In the genomic region with DNA sequence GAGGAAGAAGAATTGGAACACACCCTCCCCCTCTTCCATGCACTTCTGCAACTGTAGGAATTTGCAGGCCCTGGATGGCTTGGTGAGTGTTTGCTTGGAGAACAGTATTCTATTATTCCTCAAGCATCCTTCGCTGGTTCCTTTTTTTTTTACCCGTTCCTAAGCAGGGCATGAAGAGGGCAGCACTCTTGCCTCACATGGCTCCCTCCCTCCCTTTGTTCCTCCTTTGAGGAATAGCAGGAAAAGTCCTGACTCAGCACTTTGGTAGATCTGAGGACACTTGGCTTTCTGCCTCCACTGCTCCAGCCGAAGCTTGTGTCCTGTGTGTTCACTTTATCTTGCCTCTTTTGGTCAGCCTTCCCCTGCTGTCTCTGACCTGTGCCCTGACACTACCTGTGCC, we compare ENCODE assay signal across 15 mouse cellular contexts.
DNase-seq lines count a peak whose midpoint lies in the region; ATAC-seq and TF ChIP-seq lines count a peak whose summit lies in the region.
"Had no signal": no experiment of that assay in that cellular context is flagged by ENCODE, and none has a peak within 500 bp of the region (broad histone marks: within the 10 kb centered on the region; RNA-seq: fewer than 3 reads in every experiment).

No protein-coding gene starts in this region.

- H3K9me3 ChIP-seq in hindbrain, embryonic 11.5 days (ENCODE audit: control insufficient read depth, low read length), result no peaks in the 10 kb centered on the region
- no peaks in the 10 kb centered on the region for H3K9me3 ChIP-seq in hindbrain, embryonic 10.5 days
- H3K9me3 ChIP-seq in midbrain, postnatal 0 days (ENCODE audit: low read length), result no peaks in the 10 kb centered on the region
- H3K9me3 ChIP-seq in midbrain, embryonic 16.5 days (replicated peaks; ENCODE audit: control insufficient read depth, low read length, poor library complexity, severe bottlenecking), result no peaks in the 10 kb centered on the region
- H3K9me3 ChIP-seq: heart, embryonic 10.5 days; megakaryocyte, embryonic 14.5 days had no signal

- WGBS in hindbrain, embryonic 11.5 days, result 29% methylated on average over 3 of the region's 3 CpGs
- WGBS in hindbrain, embryonic 10.5 days, result 25% methylated on average over 3 of the region's 3 CpGs
- WGBS in midbrain, postnatal 0 days, result 34% methylated on average over 3 of the region's 3 CpGs
- WGBS in midbrain, embryonic 16.5 days, result 22% methylated on average over 3 of the region's 3 CpGs

- no peak overlapping the region for H3K27ac ChIP-seq in hindbrain, embryonic 11.5 days (ENCODE audit: low read depth, low read length)
- no peak overlapping the region for H3K27ac ChIP-seq in hindbrain, embryonic 10.5 days
- no peak overlapping the region for H3K27ac ChIP-seq in midbrain, postnatal 0 days (ENCODE audit: low read depth, low read length)
- H3K27ac ChIP-seq in midbrain, embryonic 16.5 days (ENCODE audit: low read length), result no peak overlapping the region
- H3K27ac ChIP-seq: heart, embryonic 10.5 days; left cerebral cortex, adult 2 months had no signal

- H3K27me3 ChIP-seq in hindbrain, embryonic 11.5 days (ENCODE audit: control insufficient read depth, insufficient read depth, low read length), result no peaks in the 10 kb centered on the region
- no peaks in the 10 kb centered on the region for H3K27me3 ChIP-seq in hindbrain, embryonic 10.5 days (ENCODE audit: insufficient read depth, poor library complexity, severe bottlenecking)
- H3K27me3 ChIP-seq in midbrain, postnatal 0 days (ENCODE audit: insufficient read depth, low read length), result no peaks in the 10 kb centered on the region
- H3K27me3 ChIP-seq in midbrain, embryonic 16.5 days (ENCODE audit: control insufficient read depth, insufficient read depth, low read depth, low read length), result no peaks in the 10 kb centered on the region
- H3K27me3 ChIP-seq: megakaryocyte, embryonic 14.5 days; Patski had no signal

- peak; percentile 16 for DNase-seq in hindbrain, embryonic 11.5 days (ENCODE audit: low spot score)
- DNase-seq in hindbrain, embryonic 10.5 days (ENCODE audit: low spot score), result no peak
- peak; percentile 20 for DNase-seq in midbrain, postnatal 0 days (ENCODE audit: low spot score)
- peak; percentile 53 for DNase-seq in kidney, postnatal 14 days
- no peak for DNase-seq in left cerebral cortex, adult 18-20 months (ENCODE audit: low spot score in 2 of 2)
- DNase-seq in gastrocnemius, postnatal 25 days, result no peak
- DNase-seq: cerebellum, adult 11 months; spleen, adult 18-20 months had no signal

- H3K4me3 ChIP-seq in hindbrain, embryonic 11.5 days (ENCODE audit: low read depth, low read length), result no peak overlapping the region
- H3K4me3 ChIP-seq in hindbrain, embryonic 10.5 days, result no peak overlapping the region
- H3K4me3 ChIP-seq in midbrain, postnatal 0 days (ENCODE audit: low read depth, low read length), result no peak overlapping the region
- no peak overlapping the region for H3K4me3 ChIP-seq in midbrain, embryonic 16.5 days (ENCODE audit: low read depth, low read length)
- H3K4me3 ChIP-seq: heart, embryonic 10.5 days; left cerebral cortex, adult 2 months; megakaryocyte, embryonic 14.5 days; myocyte had no signal

- no peak for TF ChIP-seq CTCF in midbrain, postnatal 0 days (IDR thresholded peaks at IDR 0.05)

- no peak overlapping the region for H3K9ac ChIP-seq in hindbrain, embryonic 11.5 days (ENCODE audit: low read depth, low read length)
- H3K9ac ChIP-seq in midbrain, postnatal 0 days (replicated peaks; ENCODE audit: low read length, poor library complexity, severe bottlenecking), result no peak overlapping the region
- H3K9ac ChIP-seq in midbrain, embryonic 16.5 days (ENCODE audit: low read depth, low read length), result no peak overlapping the region

- no peak for ATAC-seq in hindbrain, embryonic 11.5 days (ENCODE audit: low FRiP score)
- ATAC-seq in midbrain, postnatal 0 days (ENCODE audit: low FRiP score), result no peak
- no peak for ATAC-seq in midbrain, embryonic 16.5 days
- ATAC-seq in megakaryocyte progenitor cell, adult 5-6 weeks (replicated peaks; ENCODE audit: poor library complexity), result peak; percentile 29; the same call in 1 of the 2 replicates
- ATAC-seq: Patski had no signal

- H3K4me1 ChIP-seq in hindbrain, embryonic 11.5 days (replicated peaks; ENCODE audit: control insufficient read depth, insufficient read depth, low read length), result no peaks in the 10 kb centered on the region
- H3K4me1 ChIP-seq in hindbrain, embryonic 10.5 days (replicated peaks), result peaks cover 12% of the 10 kb centered on the region; the same call in 1 of the 2 replicates
- no peaks in the 10 kb centered on the region for H3K4me1 ChIP-seq in midbrain, postnatal 0 days (ENCODE audit: insufficient read depth, low read length)
- no peaks in the 10 kb centered on the region for H3K4me1 ChIP-seq in midbrain, embryonic 16.5 days (ENCODE audit: control insufficient read depth, insufficient read depth, low read length)
- H3K4me1 ChIP-seq: heart, embryonic 10.5 days had no signal

- no peak overlapping the region for H3K4me2 ChIP-seq in hindbrain, embryonic 11.5 days (replicated peaks; ENCODE audit: low read depth, low read length)
- H3K4me2 ChIP-seq in midbrain, postnatal 0 days (ENCODE audit: low read depth, low read length, poor library complexity, severe bottlenecking), result no peak overlapping the region
- H3K4me2 ChIP-seq in midbrain, embryonic 16.5 days (ENCODE audit: low read length), result no peak overlapping the region

- no peaks in the 10 kb centered on the region for H3K36me3 ChIP-seq in hindbrain, embryonic 11.5 days (ENCODE audit: control insufficient read depth, insufficient read depth, low read length)
- no peaks in the 10 kb centered on the region for H3K36me3 ChIP-seq in hindbrain, embryonic 10.5 days
- no peaks in the 10 kb centered on the region for H3K36me3 ChIP-seq in midbrain, postnatal 0 days (ENCODE audit: insufficient read depth, low read length)
- no peaks in the 10 kb centered on the region for H3K36me3 ChIP-seq in midbrain, embryonic 16.5 days (ENCODE audit: control insufficient read depth, insufficient read depth, low read length)
- H3K36me3 ChIP-seq: heart, embryonic 10.5 days had no signal

Comparison
In these comparisons a context has a peak if more than half of its experiments do, and no peak if none do; other contexts are left out.
1. DNase-seq: peak in hindbrain, embryonic 11.5 days (single experiment), midbrain, postnatal 0 days (single experiment) and kidney, postnatal 14 days (single experiment); none in hindbrain, embryonic 10.5 days (single experiment), left cerebral cortex, adult 18-20 months (0 of 2) and gastrocnemius, postnatal 25 days (single experiment).